7 mouse cellular contexts compared by ENCODE assay signal in genomic region chr10:67536621-67537141, GRCm38 (mm10). TPM values are rescaled to one million over a fixed set of nuclear protein-coding genes. Genes with fewer than 3 reads are reported as not detected.
DNase-seq lines count a peak whose midpoint lies in the region; ATAC-seq lines count a peak whose summit lies in the region.

No protein-coding gene starts in this region.

- H3K9me3 ChIP-seq in forebrain, embryonic 14.5 days (replicated peaks; ENCODE audit: control insufficient read depth, low read length): no peaks in the 10 kb centered on the region
- no peaks in the 10 kb centered on the region for H3K9me3 ChIP-seq in hindbrain, embryonic 11.5 days (ENCODE audit: control insufficient read depth, low read length)

- no peaks in the 10 kb centered on the region for H3K36me3 ChIP-seq in forebrain, embryonic 14.5 days (ENCODE audit: control insufficient read depth, insufficient read depth, low read length)
- no peaks in the 10 kb centered on the region for H3K36me3 ChIP-seq in hindbrain, embryonic 11.5 days (ENCODE audit: control insufficient read depth, insufficient read depth, low read length)

- ATAC-seq in forebrain, embryonic 14.5 days: peak; percentile 40
- ATAC-seq in hindbrain, embryonic 11.5 days (ENCODE audit: low FRiP score): peak; percentile 51

- WGBS in forebrain, embryonic 14.5 days: under 1% methylated on average over 20 of the region's 32 CpGs
- 0% methylated on average over 19 of the region's 32 CpGs for WGBS in hindbrain, embryonic 11.5 days

- H3K4me2 ChIP-seq in forebrain, embryonic 14.5 days (ENCODE audit: low read length): peak overlapping the region; percentile 82
- peak overlapping the region; percentile 94 for H3K4me2 ChIP-seq in hindbrain, embryonic 11.5 days (replicated peaks; ENCODE audit: low read depth, low read length)

- peaks cover 98% of the 10 kb centered on the region for H3K27me3 ChIP-seq in forebrain, embryonic 14.5 days (replicated peaks; ENCODE audit: control insufficient read depth, insufficient read depth, low read length)
- peaks cover 69% of the 10 kb centered on the region for H3K27me3 ChIP-seq in hindbrain, embryonic 11.5 days (ENCODE audit: control insufficient read depth, insufficient read depth, low read length)

- peaks cover 11% of the 10 kb centered on the region; the same call in 1 of the 2 replicates for H3K4me1 ChIP-seq in forebrain, embryonic 14.5 days (ENCODE audit: control insufficient read depth, insufficient read depth, low read length)
- H3K4me1 ChIP-seq in hindbrain, embryonic 11.5 days (replicated peaks; ENCODE audit: control insufficient read depth, insufficient read depth, low read length): peaks cover 16% of the 10 kb centered on the region

- peak; percentile 34 for DNase-seq in ES-CJ7 (ENCODE audit: low read depth, low spot score)
- DNase-seq in adrenal gland, postnatal 14 days: peak; percentile 40
- peak; percentile 33 for DNase-seq in forebrain, embryonic 14.5 days (ENCODE audit: low spot score)
- DNase-seq in hindbrain, embryonic 11.5 days (ENCODE audit: low spot score): peak; percentile 57
- peak; percentile 62 to 79 for DNase-seq in left cerebral cortex, postnatal 36 days (ENCODE audit: low spot score in 2 of 2)
- peak; percentile 35 for DNase-seq in mesoderm, embryonic 11.5 days (ENCODE audit: low read depth, low spot score)
- peak; percentile 66 to 70 for DNase-seq in right cerebral cortex, postnatal 36 days (ENCODE audit: low spot score in 2 of 2)

- peak overlapping the region; percentile 35; the same call in 1 of the 2 replicates for H3K9ac ChIP-seq in forebrain, embryonic 14.5 days (ENCODE audit: low read length)
- H3K9ac ChIP-seq in hindbrain, embryonic 11.5 days (ENCODE audit: low read depth, low read length): 0 out of 2 replicates have a peak overlapping the region, but pooled peaks have one; percentile 42

- no peak overlapping the region for H3K27ac ChIP-seq in forebrain, embryonic 14.5 days (ENCODE audit: low read depth, low read length)
- H3K27ac ChIP-seq in hindbrain, embryonic 11.5 days (ENCODE audit: low read depth, low read length): no peak overlapping the region

- peak overlapping the region; percentile 51 for H3K4me3 ChIP-seq in forebrain, embryonic 14.5 days (ENCODE audit: low read depth, low read length)
- peak overlapping the region; percentile 52 for H3K4me3 ChIP-seq in hindbrain, embryonic 11.5 days (ENCODE audit: low read depth, low read length)

- intact Hi-C loops in left cerebral cortex, postnatal 36 days (cut with DNase I): loop anchor here (2.0 to 5.0 kb wide), 4 partner anchors 54 to 321 kb away; no protein-coding TSS in a partner anchor

RNA-seq across cellular contexts. Expression of gene Egr2, which starts 1.4 kb away (rescaled TPM):
- 1.2 and 2.6 TPM in 2 replicates for total RNA-seq in adrenal gland, postnatal 14 days (2021)
- polyA plus RNA-seq in forebrain, embryonic 14.5 days (2014; fragmentation: Nextera tagmentation; extraction: Ambion mirVana): 0.08 and 0.12 TPM in 2 replicates
- polyA plus RNA-seq in hindbrain, embryonic 11.5 days (2014; fragmentation: Nextera tagmentation; extraction: Ambion mirVana): 1.2 and 1.3 TPM in 2 replicates
- total RNA-seq in left cerebral cortex, postnatal 36 days (2021): 10 to 100 TPM in 1 of 2 experiments, 1 to 10 TPM in 1; 9.6 to 22.9 TPM

RNA-seq across cellular contexts. Expression of gene Ado, which starts 12.1 kb away (rescaled TPM):
- total RNA-seq in adrenal gland, postnatal 14 days (2021): 24.2 and 25.9 TPM in 2 replicates
- polyA plus RNA-seq in forebrain, embryonic 14.5 days (2014; fragmentation: Nextera tagmentation; extraction: Ambion mirVana): 67.3 and 80.5 TPM in 2 replicates
- polyA plus RNA-seq in hindbrain, embryonic 11.5 days (2014; fragmentation: Nextera tagmentation; extraction: Ambion mirVana): 87.4 and 88.3 TPM in 2 replicates
- total RNA-seq in left cerebral cortex, postnatal 36 days (2021): 10 to 100 TPM; 36.7 to 39.9 TPM
